Mouse (Mus musculus) ES-Bruce4 (cell line): ENCODE measurements around the gene Gm20441.

Experiments used
- CTCF ChIP-seq: IDR thresholded peaks from one replicate; pipeline ENCODE4 v1.8.1; 2011; ENCODE audit warnings: low read depth, low read length
- POLR2A ChIP-seq: IDR thresholded peaks from one replicate; pipeline ENCODE4 v1.8.1; 2011; ENCODE audit warnings: low read length; ENCODE audit not compliant: insufficient read depth

GRCm38 (mm10) chr10:75743369-75743768 lies 37.4 kb downstream of the Gm20441 start:
- TF ChIP-seq CTCF (no peak), POLR2A (no peak)
